Mouse (Mus musculus) limb, embryonic 13.5 days (tissue): ENCODE measurements around the gene Pfn1. TPM values are rescaled to one million over a fixed set of nuclear protein-coding genes. Genes with fewer than 3 reads are reported as not detected.

ENCODE experiments used
- ATAC-seq: fragments of 200-750 bp; cut with Nextera tagmentation; 2 replicates; pipeline ENCODE4 v1.8.0; 2017; ENCODE audit warnings: low read depth, moderate number of reproducible peaks, moderate TSS enrichment; ENCODE audit not compliant: low FRiP score
- H3K27ac ChIP-seq: fragments of 300-500 bp; sonication (generic); 2 replicates; pipeline ENCODE4 v1.5.1; 2015; ENCODE audit warnings: inconsistent platforms, mild to moderate bottlenecking, moderate library complexity
- H3K27me3 ChIP-seq: fragments of 300-500 bp; sonication (generic); 2 replicates; pipeline ENCODE4 v1.6.1; 2015; ENCODE audit warnings: mild to moderate bottlenecking, inconsistent platforms
- H3K36me3 ChIP-seq: fragments of 300-500 bp; sonication (generic); 2 replicates; pipeline ENCODE4 v1.6.1; 2015; ENCODE audit warnings: inconsistent platforms, mild to moderate bottlenecking, moderate library complexity
- H3K4me1 ChIP-seq: fragments of 300-500 bp; sonication (generic); 2 replicates; pipeline ENCODE4 v1.6.1; 2015; ENCODE audit warnings: inconsistent platforms
- H3K4me2 ChIP-seq: fragments of 300-500 bp; sonication (generic); replicated peaks from 2 replicates; pipeline ENCODE4 v1.6.1; 2015; ENCODE audit warnings: inconsistent platforms, mild to moderate bottlenecking, moderate library complexity
- H3K4me3 ChIP-seq: fragments of 300-500 bp; sonication (generic); 2 replicates; pipeline ENCODE4 v1.5.1; 2015; ENCODE audit warnings: moderate library complexity, mild to moderate bottlenecking, inconsistent platforms
- H3K9ac ChIP-seq: fragments of 300-500 bp; sonication (generic); 2 replicates; pipeline ENCODE4 v1.6.1; 2015; ENCODE audit warnings: mild to moderate bottlenecking, inconsistent platforms
- H3K9me3 ChIP-seq: fragments of 300-500 bp; sonication (generic); 2 replicates; pipeline ENCODE4 v1.6.1; 2016; ENCODE audit warnings: inconsistent platforms
- WGBS: fragments of 180-500 bp; shearing (Covaris S2); methylation state at CpG from one replicate; pipeline ENCODE4 v1.1.7; 2015; 5-methylcytosine and 5-hydroxymethylcytosine counted together
- polyA plus RNA-seq: library from polyadenylated mRNA; unstranded; fragments of >200 nt; fragmentation: Nextera tagmentation; extraction: Ambion mirVana; gene quantifications from 2 replicates; pipeline ENCODE4 v1.2.1, GENCODE M21; 2015

Pfn1 gene
- 1,638 and 1,674 TPM in 2 replicates for polyA plus RNA-seq

- ATAC-seq: peak; percentile 22
- H3K4me1 ChIP-seq: peaks cover 67% of the 10 kb centered on the region
- under 1% methylated on average over 44 of the region's 61 CpGs for WGBS
These were observed at the start of gene Pfn1 for GRCm38 (mm10) chr11:70654198-70654922. Gene Pfn1, minus strand, starts transcription at chr11:70654644.

GRCm38 (mm10) chr11:70702781-70703180 is 48.3 kb upstream of the Pfn1 start:
- peak overlapping the region; percentile 93; the same call in 1 of the 2 replicates for H3K9ac ChIP-seq
- no peak overlapping the region for H3K4me3 ChIP-seq
- peaks cover 27% of the 10 kb centered on the region for H3K4me1 ChIP-seq
- H3K27me3 ChIP-seq: no peaks in the 10 kb centered on the region
- no peak overlapping the region; the same call in 1 of the 2 replicates for H3K27ac ChIP-seq
- peaks cover 54% of the 10 kb centered on the region for H3K36me3 ChIP-seq
- H3K4me2 ChIP-seq: peak overlapping the region; percentile 83
- no peaks in the 10 kb centered on the region for H3K9me3 ChIP-seq
- WGBS: 75% methylated on average over 6 of the region's 6 CpGs
- ATAC-seq: no peak

More at GRCm38 (mm10) chr11:70654198-70654922, at the start of gene Pfn1:
- Histone ChIP-seq H3K36me3 (peaks cover 38% of the 10 kb centered on the region), H3K27me3 (no peaks in the 10 kb centered on the region), H3K4me3 (peak within 1 kb of the TSS; percentile 100), H3K27ac (peak within 1 kb of the TSS; percentile 98), H3K9ac (peak within 1 kb of the TSS; percentile 99), H3K4me2 (peak within 1 kb of the TSS; percentile 97), H3K9me3 (no peaks in the 10 kb centered on the region)

- ATAC-seq: no peak
- peak overlapping the region; percentile 93 for H3K9ac ChIP-seq
- peaks cover 48% of the 10 kb centered on the region for H3K36me3 ChIP-seq
These were observed 47.7 kb upstream of the Pfn1 start for GRCm38 (mm10) chr11:70701984-70702733.

GRCm38 (mm10) chr11:70701221-70701955 is 46.9 kb upstream of the Pfn1 start:
- WGBS: 8% methylated on average over 10 of the region's 10 CpGs
- Histone ChIP-seq H3K9me3 (no peaks in the 10 kb centered on the region), H3K27me3 (no peaks in the 10 kb centered on the region), H3K4me2 (peak overlapping the region; percentile 83), H3K9ac (peak overlapping the region; percentile 93), H3K36me3 (peaks cover 40% of the 10 kb centered on the region), H3K4me1 (peaks cover 27% of the 10 kb centered on the region), H3K4me3 (peak overlapping the region; percentile 85), H3K27ac (0 out of 2 replicates have a peak overlapping the region, but pooled peaks have one; percentile 93)
- no peak for ATAC-seq

More at GRCm38 (mm10) chr11:70701984-70702733, 47.7 kb upstream of the Pfn1 start:
- 77% methylated on average over 6 of the region's 6 CpGs for WGBS
- Histone ChIP-seq H3K27me3 (no peaks in the 10 kb centered on the region), H3K4me3 (peak overlapping the region; percentile 85), H3K4me2 (peak overlapping the region; percentile 83), H3K4me1 (peaks cover 27% of the 10 kb centered on the region), H3K27ac (no peak overlapping the region; the same call in 1 of the 2 replicates), H3K9me3 (no peaks in the 10 kb centered on the region)

- Histone ChIP-seq H3K4me2 (peak overlapping the region; percentile 83), H3K4me3 (peak overlapping the region; percentile 85), H3K27me3 (no peaks in the 10 kb centered on the region), H3K9me3 (no peaks in the 10 kb centered on the region), H3K27ac (peak overlapping the region; percentile 93), H3K36me3 (peaks cover 32% of the 10 kb centered on the region), H3K9ac (peak overlapping the region; percentile 93), H3K4me1 (peaks cover 27% of the 10 kb centered on the region)
- peak; percentile 41 for ATAC-seq
- WGBS: 2% methylated on average over 34 of the region's 34 CpGs
These were observed 46.2 kb upstream of the Pfn1 start for GRCm38 (mm10) chr11:70700613-70701012.

GRCm38 (mm10) chr11:70699722-70700556 is 45.5 kb upstream of the Pfn1 start, which contains the start of the genes Inca1 and Kif1c:
Gene Inca1, minus strand, starts transcription at chr11:70700155.
Gene Kif1c, plus strand, starts transcription at chr11:70700548.
- peaks cover 27% of the 10 kb centered on the region for H3K4me1 ChIP-seq
- no peaks in the 10 kb centered on the region for H3K9me3 ChIP-seq
- 2% methylated on average over 60 of the region's 69 CpGs for WGBS
- no peaks in the 10 kb centered on the region for H3K27me3 ChIP-seq
- ATAC-seq: peak; percentile 94
- peak within 1 kb of the TSS; percentile 85 for H3K4me3 ChIP-seq
- H3K4me2 ChIP-seq: peak within 1 kb of the TSS; percentile 83
- H3K36me3 ChIP-seq: peaks cover 25% of the 10 kb centered on the region
- peak within 1 kb of the TSS; percentile 93 for H3K27ac ChIP-seq
- H3K9ac ChIP-seq: peak within 1 kb of the TSS; percentile 93

GRCm38 (mm10) chr11:70699051-70699450 is 44.6 kb upstream of the Pfn1 start:
- Histone ChIP-seq H3K27me3 (no peaks in the 10 kb centered on the region), H3K4me1 (peaks cover 27% of the 10 kb centered on the region), H3K4me2 (peak overlapping the region; percentile 83; the same call in 1 of the 2 replicates), H3K9me3 (no peaks in the 10 kb centered on the region), H3K4me3 (no peak overlapping the region), H3K27ac (no peak overlapping the region), H3K36me3 (peaks cover 16% of the 10 kb centered on the region), H3K9ac (no peak overlapping the region)
- 68% methylated on average over 2 of the region's 2 CpGs for WGBS
- no peak for ATAC-seq

GRCm38 (mm10) chr11:70697376-70697775 is 42.9 kb upstream of the Pfn1 start:
- ATAC-seq: no peak
- WGBS: 68% methylated on average over 3 of the region's 3 CpGs
- no peaks in the 10 kb centered on the region for H3K9me3 ChIP-seq

GRCm38 (mm10) chr11:70693504-70693903 is 39.1 kb upstream of the Pfn1 start:
- peaks cover 5% of the 10 kb centered on the region for H3K4me1 ChIP-seq
- WGBS: 68% methylated on average over 3 of the region's 3 CpGs
- no peak overlapping the region for H3K4me3 ChIP-seq
- H3K27me3 ChIP-seq: no peaks in the 10 kb centered on the region
- no peak for ATAC-seq
- H3K27ac ChIP-seq: no peak overlapping the region
- H3K9ac ChIP-seq: no peak overlapping the region
- no peaks in the 10 kb centered on the region for H3K9me3 ChIP-seq
- H3K4me2 ChIP-seq: no peak overlapping the region
- H3K36me3 ChIP-seq: no peaks in the 10 kb centered on the region

More at GRCm38 (mm10) chr11:70697376-70697775, 42.9 kb upstream of the Pfn1 start:
- H3K4me3 ChIP-seq: no peak overlapping the region
- no peaks in the 10 kb centered on the region for H3K27me3 ChIP-seq
- H3K27ac ChIP-seq: no peak overlapping the region
- H3K36me3 ChIP-seq: peaks cover 4% of the 10 kb centered on the region; the same call in 1 of the 2 replicates
- no peak overlapping the region for H3K9ac ChIP-seq
- no peak overlapping the region for H3K4me2 ChIP-seq
- peaks cover 23% of the 10 kb centered on the region for H3K4me1 ChIP-seq

- peaks cover 10% of the 10 kb centered on the region for H3K36me3 ChIP-seq
- no peaks in the 10 kb centered on the region for H3K27me3 ChIP-seq
- WGBS: 64% methylated on average over 4 of the region's 4 CpGs
- no peak overlapping the region for H3K27ac ChIP-seq
- no peak overlapping the region for H3K9ac ChIP-seq
- peaks cover 24% of the 10 kb centered on the region for H3K4me1 ChIP-seq
- H3K4me2 ChIP-seq: no peak overlapping the region
- no peak for ATAC-seq
- H3K4me3 ChIP-seq: no peak overlapping the region
- no peaks in the 10 kb centered on the region for H3K9me3 ChIP-seq
These were observed 35.1 kb upstream of the Pfn1 start for GRCm38 (mm10) chr11:70689578-70689977.

GRCm38 (mm10) chr11:70688372-70688771 is 33.9 kb upstream of the Pfn1 start:
- no peaks in the 10 kb centered on the region for H3K27me3 ChIP-seq
- peaks cover 24% of the 10 kb centered on the region for H3K4me1 ChIP-seq
- no peaks in the 10 kb centered on the region for H3K9me3 ChIP-seq
- peaks cover 22% of the 10 kb centered on the region for H3K36me3 ChIP-seq
- 13% methylated on average over 8 of the region's 8 CpGs for WGBS
- peak overlapping the region; percentile 86 for H3K9ac ChIP-seq
- H3K27ac ChIP-seq: peak overlapping the region; percentile 86; the same call in 1 of the 2 replicates
- H3K4me2 ChIP-seq: peak overlapping the region; percentile 87
- H3K4me3 ChIP-seq: peak overlapping the region; percentile 86
- 0 out of 2 replicates have a peak, but pooled peaks have one; percentile 14 for ATAC-seq
